Mouse (Mus musculus) midbrain, embryonic 14.5 days (tissue): ENCODE results near the gene Bckdhb. TPM values are rescaled to one million over a fixed set of nuclear protein-coding genes. Genes with fewer than 3 reads are reported as not detected.

ENCODE experiments used
- ATAC-seq: fragments of 200-750 bp; cut with Nextera tagmentation; 2 replicates; pipeline ENCODE4 v1.8.0; 2017; ENCODE audit warnings: moderate number of reproducible peaks, moderate library complexity; ENCODE audit not compliant: low FRiP score, low TSS enrichment
- DNase-seq: peaks from one replicate; pipeline ENCODE4 v3.0.0-alpha.2; 2015
- H3K27ac ChIP-seq: fragments of 300-500 bp; sonication (generic); replicated peaks from 2 replicates; pipeline ENCODE4 v1.5.1; 2014; ENCODE audit warnings: mild to moderate bottlenecking, low read depth, low read length, moderate library complexity
- H3K27me3 ChIP-seq: fragments of 300-500 bp; sonication (generic); 2 replicates; pipeline ENCODE4 v1.6.1; 2014; ENCODE audit warnings: low read length, control low read depth, mixed read lengths; ENCODE audit not compliant: control insufficient read depth, insufficient read depth
- H3K36me3 ChIP-seq: fragments of 300-500 bp; sonication (generic); 2 replicates; pipeline ENCODE4 v1.6.1; 2014; ENCODE audit warnings: low read length, control low read depth; ENCODE audit not compliant: control insufficient read depth, insufficient read depth
- H3K4me1 ChIP-seq: fragments of 300-500 bp; sonication (generic); 2 replicates; pipeline ENCODE4 v1.6.1; 2014; ENCODE audit warnings: mild to moderate bottlenecking, antibody characterized with exemption, low read length, control low read depth; ENCODE audit not compliant: control insufficient read depth, insufficient read depth
- H3K4me2 ChIP-seq: fragments of 300-500 bp; sonication (generic); 2 replicates; pipeline ENCODE4 v1.6.1; 2014; ENCODE audit warnings: mild to moderate bottlenecking, low read length, moderate library complexity
- H3K4me3 ChIP-seq: fragments of 300-500 bp; sonication (generic); replicated peaks from 2 replicates; pipeline ENCODE4 v1.5.1; 2014; ENCODE audit warnings: low read depth, low read length
- H3K9ac ChIP-seq: fragments of 300-500 bp; sonication (generic); replicated peaks from 2 replicates; pipeline ENCODE4 v1.6.1; 2014; ENCODE audit warnings: mild to moderate bottlenecking, low read length, moderate library complexity
- H3K9me3 ChIP-seq: fragments of 300-500 bp; sonication (generic); 2 replicates; pipeline ENCODE4 v1.6.1; 2016; ENCODE audit warnings: low read length, control low read depth, mixed read lengths; ENCODE audit not compliant: control insufficient read depth
- WGBS: fragments of 180-500 bp; shearing (Covaris S2); extraction: QIAGEN DNeasy Blood & Tissue Kit; methylation state at CpG from one replicate; pipeline ENCODE4 v1.1.7; 2014; 5-methylcytosine and 5-hydroxymethylcytosine counted together
- polyA plus RNA-seq: library from polyadenylated mRNA; unstranded; fragments of >200 nt; fragmentation: Nextera tagmentation; extraction: Ambion mirVana; gene quantifications from 2 replicates; pipeline ENCODE4 v1.2.1, GENCODE M21; 2014

Gene Bckdhb
- polyA plus RNA-seq, 1 experiment from 2014 or later, result 28.7 TPM

GRCm38 (mm10) chr9:84092994-84093393, 168.0 kb downstream of the Bckdhb start:
- no peaks in the 10 kb centered on the region for H3K27me3 ChIP-seq
- H3K27ac ChIP-seq, result no peak overlapping the region
- no peaks in the 10 kb centered on the region for H3K9me3 ChIP-seq
- ATAC-seq (no peak), DNase-seq (no peak)
- 95% methylated on average over 8 of the region's 8 CpGs for WGBS
- no peaks in the 10 kb centered on the region for H3K36me3 ChIP-seq
- no peaks in the 10 kb centered on the region for H3K4me1 ChIP-seq
- H3K4me3 ChIP-seq, result no peak overlapping the region
- no peak overlapping the region for H3K4me2 ChIP-seq
- no peak overlapping the region for H3K9ac ChIP-seq

- Histone ChIP-seq H3K4me1 (no peaks in the 10 kb centered on the region), H3K4me3 (no peak overlapping the region), H3K27me3 (no peaks in the 10 kb centered on the region), H3K36me3 (no peaks in the 10 kb centered on the region), H3K4me2 (no peak overlapping the region), H3K27ac (no peak overlapping the region), H3K9ac (no peak overlapping the region), H3K9me3 (no peaks in the 10 kb centered on the region)
- ATAC-seq (no peak), DNase-seq (no peak)
- 83% methylated on average over 6 of the region's 6 CpGs for WGBS
Observed at GRCm38 (mm10) chr9:84094111-84094510, 169.2 kb downstream of the Bckdhb start.

- Histone ChIP-seq H3K9me3 (no peaks in the 10 kb centered on the region), H3K36me3 (no peaks in the 10 kb centered on the region), H3K27me3 (no peaks in the 10 kb centered on the region), H3K9ac (no peak overlapping the region), H3K4me1 (no peaks in the 10 kb centered on the region), H3K4me2 (no peak overlapping the region), H3K4me3 (no peak overlapping the region), H3K27ac (no peak overlapping the region)
- DNase-seq (no peak), ATAC-seq (no peak)
- WGBS, result 96% methylated on average over 13 of the region's 13 CpGs
Observed at GRCm38 (mm10) chr9:84096484-84097015, 171.6 kb downstream of the Bckdhb start.

- H3K4me1 ChIP-seq, result no peaks in the 10 kb centered on the region
- H3K4me3 ChIP-seq, result no peak overlapping the region
- 98% methylated on average over 7 of the region's 7 CpGs for WGBS
- H3K36me3 ChIP-seq, result no peaks in the 10 kb centered on the region
- no peak overlapping the region for H3K27ac ChIP-seq
- ATAC-seq, result no peak
- H3K9ac ChIP-seq, result no peak overlapping the region
- H3K9me3 ChIP-seq, result no peaks in the 10 kb centered on the region
- no peak overlapping the region for H3K4me2 ChIP-seq
- H3K27me3 ChIP-seq, result no peaks in the 10 kb centered on the region
- no peak for DNase-seq
Observed at GRCm38 (mm10) chr9:84103344-84103743, 178.4 kb downstream of the Bckdhb start.

- DNase-seq (no peak), ATAC-seq (no peak)
- H3K4me2 ChIP-seq, result no peak overlapping the region
- WGBS, result 93% methylated on average over 2 of the region's 2 CpGs
- H3K4me1 ChIP-seq, result peaks cover 9% of the 10 kb centered on the region
- H3K4me3 ChIP-seq, result no peak overlapping the region
- no peaks in the 10 kb centered on the region for H3K27me3 ChIP-seq
- H3K9ac ChIP-seq, result no peak overlapping the region
- no peaks in the 10 kb centered on the region for H3K36me3 ChIP-seq
- H3K27ac ChIP-seq, result no peak overlapping the region
- H3K9me3 ChIP-seq, result no peaks in the 10 kb centered on the region
Observed at GRCm38 (mm10) chr9:84106438-84106837, 181.5 kb downstream of the Bckdhb start.

GRCm38 (mm10) chr9:84107045-84107813, 182.3 kb downstream of the Bckdhb start:
- 82% methylated on average over 20 of the region's 20 CpGs for WGBS
- Histone ChIP-seq H3K27me3 (no peaks in the 10 kb centered on the region), H3K4me2 (no peak overlapping the region), H3K27ac (no peak overlapping the region), H3K9me3 (no peaks in the 10 kb centered on the region), H3K4me3 (no peak overlapping the region), H3K9ac (no peak overlapping the region), H3K36me3 (no peaks in the 10 kb centered on the region), H3K4me1 (peaks cover 10% of the 10 kb centered on the region)
- DNase-seq (no peak), ATAC-seq (no peak)

- WGBS, result 95% methylated on average over 7 of the region's 7 CpGs
- ATAC-seq (no peak), DNase-seq (no peak)
- Histone ChIP-seq H3K36me3 (no peaks in the 10 kb centered on the region), H3K9ac (no peak overlapping the region), H3K9me3 (no peaks in the 10 kb centered on the region), H3K27me3 (no peaks in the 10 kb centered on the region), H3K4me3 (no peak overlapping the region), H3K4me2 (no peak overlapping the region), H3K4me1 (peaks cover 12% of the 10 kb centered on the region), H3K27ac (no peak overlapping the region)
Observed at GRCm38 (mm10) chr9:84108534-84108933, 183.6 kb downstream of the Bckdhb start.

- Histone ChIP-seq H3K27me3 (no peaks in the 10 kb centered on the region), H3K9me3 (no peaks in the 10 kb centered on the region), H3K9ac (no peak overlapping the region), H3K4me3 (no peak overlapping the region), H3K4me1 (peaks cover 16% of the 10 kb centered on the region), H3K4me2 (no peak overlapping the region), H3K27ac (no peak overlapping the region), H3K36me3 (no peaks in the 10 kb centered on the region)
- no peak for ATAC-seq
- DNase-seq, result peak; percentile 73
- WGBS, result 29% methylated on average over 6 of the region's 6 CpGs
Observed at GRCm38 (mm10) chr9:84109777-84110478, 185.0 kb downstream of the Bckdhb start.
